Mouse (Mus musculus): ENCODE data around the gene Adamts2. TPM values are rescaled to one million over a fixed set of nuclear protein-coding genes. Genes with fewer than 3 reads are reported as not detected.
A peak's percentile ranks its signal among the peaks of the same experiment; 100 is the strongest.

Gene Adamts2
- polyA plus RNA-seq, 1 experiment, result 8.2 TPM

- TF ChIP-seq POLR2A (IDR thresholded peaks at IDR 0.05; ENCODE audit: borderline replicate concordance, extremely low read depth, insufficient read depth, insufficient read length, poor library complexity, severe bottlenecking) (no peak), CTCF (IDR thresholded peaks at IDR 0.05; ENCODE audit: borderline replicate concordance, extremely low read depth, insufficient read depth, insufficient read length) (no peak)
- peak; percentile 3 for DNase-seq (ENCODE audit: low read depth)
Measured at GRCm38 (mm10) chr11:50797674-50798073, 195.8 kb downstream of the Adamts2 start.

GRCm38 (mm10) chr11:50798836-50799235 is 197.0 kb downstream of the Adamts2 start:
- TF ChIP-seq CTCF (IDR thresholded peaks at IDR 0.05; ENCODE audit: borderline replicate concordance, extremely low read depth, insufficient read depth, insufficient read length) (no peak), POLR2A (IDR thresholded peaks at IDR 0.05; ENCODE audit: borderline replicate concordance, extremely low read depth, insufficient read depth, insufficient read length, poor library complexity, severe bottlenecking) (no peak)
- no peak for DNase-seq (ENCODE audit: low read depth)

GRCm38 (mm10) chr11:50814233-50814632 is 212.3 kb downstream of the Adamts2 start:
- no peak for DNase-seq (ENCODE audit: low read depth)
- TF ChIP-seq POLR2A (IDR thresholded peaks at IDR 0.05; ENCODE audit: borderline replicate concordance, extremely low read depth, insufficient read depth, insufficient read length, poor library complexity, severe bottlenecking) (no peak), CTCF (IDR thresholded peaks at IDR 0.05; ENCODE audit: borderline replicate concordance, extremely low read depth, insufficient read depth, insufficient read length) (no peak)

GRCm38 (mm10) chr11:50826214-50826613 is 224.3 kb downstream of the Adamts2 start:
- TF ChIP-seq CTCF (IDR thresholded peaks at IDR 0.05; ENCODE audit: borderline replicate concordance, extremely low read depth, insufficient read depth, insufficient read length) (no peak), POLR2A (IDR thresholded peaks at IDR 0.05; ENCODE audit: borderline replicate concordance, extremely low read depth, insufficient read depth, insufficient read length, poor library complexity, severe bottlenecking) (no peak)
- DNase-seq (ENCODE audit: low read depth), result peak; percentile 4

- peak; percentile 79; the same call in 1 of the 2 replicates for TF ChIP-seq POLR2A (IDR thresholded peaks at IDR 0.05; ENCODE audit: borderline replicate concordance, extremely low read depth, insufficient read depth, insufficient read length, poor library complexity, severe bottlenecking)
- TF ChIP-seq CTCF (IDR thresholded peaks at IDR 0.05; ENCODE audit: borderline replicate concordance, extremely low read depth, insufficient read depth, insufficient read length), result no peak
- DNase-seq (ENCODE audit: low read depth), result peak; percentile 97
Measured at GRCm38 (mm10) chr11:50827010-50827953, 225.4 kb downstream of the Adamts2 start, which contains the start of gene Zfp354c. Gene Zfp354c (minus strand): TSS chr11:50827724.

GRCm38 (mm10) chr11:50835727-50836126 is 233.8 kb downstream of the Adamts2 start:
- no peak for DNase-seq (ENCODE audit: low read depth)
- TF ChIP-seq POLR2A (IDR thresholded peaks at IDR 0.05; ENCODE audit: borderline replicate concordance, extremely low read depth, insufficient read depth, insufficient read length, poor library complexity, severe bottlenecking), result no peak
- TF ChIP-seq CTCF (IDR thresholded peaks at IDR 0.05; ENCODE audit: borderline replicate concordance, extremely low read depth, insufficient read depth, insufficient read length), result no peak

GRCm38 (mm10) chr11:50841023-50841735 is 239.3 kb downstream of the Adamts2 start, which contains the start of gene Zfp879:
Gene Zfp879 (minus strand): TSS chr11:50841552.
- DNase-seq (ENCODE audit: low read depth), result peak; percentile 96
- TF ChIP-seq POLR2A (IDR thresholded peaks at IDR 0.05; ENCODE audit: borderline replicate concordance, extremely low read depth, insufficient read depth, insufficient read length, poor library complexity, severe bottlenecking) (peak; percentile 40; the same call in 1 of the 2 replicates), CTCF (IDR thresholded peaks at IDR 0.05; ENCODE audit: borderline replicate concordance, extremely low read depth, insufficient read depth, insufficient read length) (no peak)

- TF ChIP-seq POLR2A (IDR thresholded peaks at IDR 0.05; ENCODE audit: borderline replicate concordance, extremely low read depth, insufficient read depth, insufficient read length, poor library complexity, severe bottlenecking), result no peak
- TF ChIP-seq CTCF (IDR thresholded peaks at IDR 0.05; ENCODE audit: borderline replicate concordance, extremely low read depth, insufficient read depth, insufficient read length), result no peak
- no peak for DNase-seq (ENCODE audit: low read depth)
Measured at GRCm38 (mm10) chr11:50845951-50846350, 244.1 kb downstream of the Adamts2 start.

GRCm38 (mm10) chr11:50847047-50847446 is 245.2 kb downstream of the Adamts2 start:
- DNase-seq (ENCODE audit: low read depth), result peak; percentile 31
- TF ChIP-seq POLR2A (IDR thresholded peaks at IDR 0.05; ENCODE audit: borderline replicate concordance, extremely low read depth, insufficient read depth, insufficient read length, poor library complexity, severe bottlenecking) (no peak), CTCF (IDR thresholded peaks at IDR 0.05; ENCODE audit: borderline replicate concordance, extremely low read depth, insufficient read depth, insufficient read length) (peak; percentile 53; the same call in 1 of the 2 replicates)

GRCm38 (mm10) chr11:50848520-50849137 is 246.7 kb downstream of the Adamts2 start:
- DNase-seq (ENCODE audit: low read depth), result no peak
- no peak for TF ChIP-seq CTCF (IDR thresholded peaks at IDR 0.05; ENCODE audit: borderline replicate concordance, extremely low read depth, insufficient read depth, insufficient read length)
- no peak for TF ChIP-seq POLR2A (IDR thresholded peaks at IDR 0.05; ENCODE audit: borderline replicate concordance, extremely low read depth, insufficient read depth, insufficient read length, poor library complexity, severe bottlenecking)

- DNase-seq (ENCODE audit: low read depth), result no peak
- TF ChIP-seq CTCF (IDR thresholded peaks at IDR 0.05; ENCODE audit: borderline replicate concordance, extremely low read depth, insufficient read depth, insufficient read length) (no peak), POLR2A (IDR thresholded peaks at IDR 0.05; ENCODE audit: borderline replicate concordance, extremely low read depth, insufficient read depth, insufficient read length, poor library complexity, severe bottlenecking) (no peak)
Measured at GRCm38 (mm10) chr11:50849310-50849709, 247.4 kb downstream of the Adamts2 start.

All from brain, embryonic 14.5 days (tissue).